Mouse (Mus musculus): Measurements from ENCODE around the gene Sft2d1. TPM values are rescaled to one million over a fixed set of nuclear protein-coding genes. Genes with fewer than 3 reads are reported as not detected.

The Sft2d1 gene
- polyA plus RNA-seq, 1 experiment from 2014 or later = 113 TPM

DNA sequence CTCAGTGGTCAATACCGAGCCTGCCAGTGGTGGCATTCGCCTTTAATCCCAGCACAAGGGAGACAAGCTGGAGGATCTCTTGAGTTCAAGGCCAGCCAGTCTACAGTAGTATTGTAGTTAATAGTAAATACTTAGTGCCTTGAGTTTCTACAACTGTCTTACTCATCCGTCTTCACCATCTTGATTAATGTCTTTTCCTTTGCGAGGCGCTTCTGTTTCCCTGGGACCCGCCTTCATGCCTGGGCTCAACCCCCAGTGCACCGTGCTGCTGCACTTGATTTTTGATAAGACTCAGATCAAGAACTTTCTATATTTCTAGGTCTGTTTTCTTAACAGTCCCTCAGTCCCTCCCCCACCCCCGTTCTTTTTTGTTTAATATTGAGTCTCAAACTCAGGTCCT, 25.8 kb upstream of the Sft2d1 start:
- Histone ChIP-seq H3K9ac (no peak overlapping the region; the same call in 1 of the 2 replicates), H3K27ac (no peak overlapping the region), H3K27me3 (no peaks in the 10 kb centered on the region), H3K4me2 (peak overlapping the region; percentile 100), H3K9me3 (replicated peaks) (no peaks in the 10 kb centered on the region), H3K4me1 (peaks cover 19% of the 10 kb centered on the region), H3K4me3 (peak overlapping the region; percentile 82), H3K36me3 (ENCODE audit: poor library complexity, severe bottlenecking) (peaks cover 7% of the 10 kb centered on the region; the same call in 1 of the 2 replicates)
- ATAC-seq = no peak
- WGBS = 44% methylated on average over 8 of the region's 8 CpGs

DNA sequence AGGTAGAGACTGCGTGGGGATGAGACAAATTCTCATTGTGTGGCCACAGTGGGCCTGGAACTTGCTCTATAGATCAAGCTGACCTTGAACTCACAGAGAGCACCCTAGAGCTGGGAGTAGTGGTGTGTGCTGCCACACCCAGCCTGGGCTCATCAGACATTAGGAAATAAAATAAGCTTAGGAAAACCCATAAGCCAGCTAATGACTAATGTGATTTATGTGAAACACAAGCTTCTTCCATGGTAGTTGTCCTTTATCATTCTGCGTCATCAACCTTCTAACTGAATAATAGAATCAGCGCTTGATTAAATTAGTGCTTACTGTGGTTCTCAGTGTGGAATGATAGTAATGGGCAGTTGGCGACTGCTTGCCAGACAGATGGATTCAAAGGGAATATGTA, 23.9 kb upstream of the Sft2d1 start:
- ATAC-seq = no peak
- Histone ChIP-seq H3K27me3 (no peaks in the 10 kb centered on the region), H3K36me3 (ENCODE audit: poor library complexity, severe bottlenecking) (peaks cover 7% of the 10 kb centered on the region; the same call in 1 of the 2 replicates), H3K27ac (no peak overlapping the region), H3K4me3 (no peak overlapping the region), H3K4me1 (peaks cover 19% of the 10 kb centered on the region), H3K4me2 (no peak overlapping the region), H3K9me3 (replicated peaks) (no peaks in the 10 kb centered on the region), H3K9ac (no peak overlapping the region)
- 87% methylated on average over 4 of the region's 4 CpGs for WGBS

DNA sequence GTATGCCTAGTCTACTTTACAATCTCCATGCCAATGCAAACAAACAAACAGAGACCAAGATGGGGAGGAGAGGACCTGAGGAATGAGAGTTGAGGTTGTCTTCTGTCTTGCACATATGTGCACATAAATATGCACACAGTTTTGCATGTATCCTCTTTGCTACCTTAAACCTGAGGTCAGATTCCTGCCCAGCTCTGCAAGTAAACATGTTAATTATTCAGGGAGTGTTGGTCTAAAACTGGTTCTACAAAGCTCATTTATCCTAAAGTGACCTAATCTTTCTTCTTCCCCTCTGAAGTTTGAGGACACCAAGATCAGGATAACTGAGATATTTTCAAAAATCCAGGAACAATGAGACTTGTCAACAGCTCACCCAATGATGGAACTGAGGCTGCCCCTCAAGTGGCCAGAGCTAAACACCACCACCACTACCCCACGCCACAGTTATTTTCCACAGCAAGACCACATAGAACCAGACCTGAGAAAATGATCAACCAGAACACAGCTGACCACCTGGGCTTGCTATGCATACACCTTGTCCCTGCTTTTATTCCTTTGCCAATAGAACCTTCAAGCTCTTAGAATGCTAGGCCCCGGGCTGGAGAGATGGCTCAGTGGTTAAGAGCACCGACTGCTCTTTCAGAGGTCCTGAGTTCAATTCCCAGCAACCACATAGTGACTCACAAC, 20.8 kb upstream of the Sft2d1 start:
- Histone ChIP-seq H3K27ac (no peak overlapping the region), H3K4me3 (no peak overlapping the region), H3K4me2 (no peak overlapping the region), H3K9ac (no peak overlapping the region), H3K36me3 (ENCODE audit: poor library complexity, severe bottlenecking) (peaks cover 7% of the 10 kb centered on the region; the same call in 1 of the 2 replicates), H3K4me1 (peaks cover 4% of the 10 kb centered on the region), H3K9me3 (replicated peaks) (no peaks in the 10 kb centered on the region), H3K27me3 (no peaks in the 10 kb centered on the region)
- whole genome bisulfite sequencing = 95% methylated on average over 3 of the region's 3 CpGs
- ATAC-seq = no peak

DNA sequence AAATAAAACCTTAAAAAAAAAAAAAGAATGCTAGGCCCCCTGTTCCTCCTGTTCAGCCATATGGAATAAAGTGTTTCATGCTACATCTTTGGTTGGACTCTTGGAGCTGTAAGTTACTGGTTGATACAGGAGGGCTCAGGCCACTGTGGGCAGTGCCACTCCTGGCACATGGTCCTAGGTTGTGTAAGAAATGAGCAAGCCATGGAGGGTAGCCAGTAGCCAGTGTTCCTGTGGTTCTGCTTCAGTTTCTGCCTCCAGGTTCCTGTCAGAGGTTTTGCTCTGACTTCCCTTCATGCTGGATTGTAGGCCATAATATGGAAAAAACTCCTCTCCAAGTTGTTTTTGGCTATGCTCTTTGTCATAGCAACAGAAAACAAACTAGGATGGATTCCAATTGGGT, 20.2 kb upstream of the Sft2d1 start:
- no peak overlapping the region for H3K4me2 ChIP-seq
- no peak overlapping the region for H3K9ac ChIP-seq
- no peak overlapping the region for H3K27ac ChIP-seq
- peaks cover 11% of the 10 kb centered on the region; the same call in 1 of the 2 replicates for H3K36me3 ChIP-seq (ENCODE audit: poor library complexity, severe bottlenecking)
- no peak overlapping the region for H3K4me3 ChIP-seq
- H3K9me3 ChIP-seq (replicated peaks) = no peaks in the 10 kb centered on the region
- H3K27me3 ChIP-seq = no peaks in the 10 kb centered on the region
- H3K4me1 ChIP-seq = no peaks in the 10 kb centered on the region
- ATAC-seq = no peak

DNA sequence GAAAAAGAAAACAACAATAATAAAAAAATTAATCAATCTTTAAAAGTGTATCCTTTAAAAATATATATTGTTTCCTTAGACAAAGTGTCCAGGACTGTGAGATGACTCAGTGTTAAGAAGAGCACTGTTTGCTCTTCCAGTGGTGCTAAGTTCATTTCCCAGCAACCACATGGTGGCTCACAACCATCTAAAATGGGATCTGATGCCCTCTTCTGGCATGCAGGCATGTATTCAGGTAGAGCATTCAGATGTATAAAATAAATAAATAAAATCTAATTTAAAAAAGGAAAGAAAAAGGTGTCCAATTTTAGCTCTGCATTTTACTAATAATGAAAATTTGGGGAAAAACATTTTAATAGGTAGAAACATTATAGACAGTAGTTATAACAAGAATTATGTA, 15.1 kb upstream of the Sft2d1 start:
- Histone ChIP-seq H3K36me3 (ENCODE audit: poor library complexity, severe bottlenecking) (peaks cover 15% of the 10 kb centered on the region), H3K4me3 (no peak overlapping the region), H3K4me2 (no peak overlapping the region), H3K27me3 (no peaks in the 10 kb centered on the region), H3K4me1 (no peaks in the 10 kb centered on the region), H3K9me3 (replicated peaks) (no peaks in the 10 kb centered on the region), H3K9ac (no peak overlapping the region), H3K27ac (no peak overlapping the region)
- no peak for ATAC-seq

DNA sequence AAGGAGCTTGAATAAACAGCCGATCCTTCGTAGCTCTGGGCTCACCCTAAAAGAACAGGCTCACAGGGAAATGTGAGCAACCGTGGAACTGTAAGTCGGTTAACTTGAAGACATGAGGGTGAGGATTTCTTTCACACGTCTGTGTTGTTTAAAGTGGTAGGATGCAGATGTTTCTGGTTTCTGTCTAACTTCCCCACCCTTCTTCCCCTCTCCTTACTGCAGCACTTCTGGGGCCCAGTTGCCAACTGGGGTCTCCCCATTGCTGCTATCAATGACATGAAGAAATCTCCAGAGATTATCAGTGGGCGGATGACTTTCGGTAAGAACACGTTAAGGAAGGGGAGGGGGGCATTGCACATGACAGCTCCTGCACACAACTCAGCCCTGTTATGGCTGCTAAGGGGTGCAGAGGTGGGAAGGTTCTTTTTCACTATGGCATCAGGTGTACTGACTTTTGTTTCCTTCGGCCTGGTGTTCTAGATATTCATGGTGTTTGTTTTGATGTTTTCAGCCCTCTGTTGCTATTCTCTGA, 14.5 kb upstream of the Sft2d1 start:
- Histone ChIP-seq H3K4me3 (no peak overlapping the region), H3K27me3 (no peaks in the 10 kb centered on the region), H3K9ac (no peak overlapping the region), H3K4me1 (no peaks in the 10 kb centered on the region), H3K27ac (no peak overlapping the region), H3K4me2 (no peak overlapping the region), H3K9me3 (replicated peaks) (no peaks in the 10 kb centered on the region), H3K36me3 (ENCODE audit: poor library complexity, severe bottlenecking) (peaks cover 15% of the 10 kb centered on the region)
- WGBS = 89% methylated on average over 9 of the region's 9 CpGs
- no peak for ATAC-seq

DNA sequence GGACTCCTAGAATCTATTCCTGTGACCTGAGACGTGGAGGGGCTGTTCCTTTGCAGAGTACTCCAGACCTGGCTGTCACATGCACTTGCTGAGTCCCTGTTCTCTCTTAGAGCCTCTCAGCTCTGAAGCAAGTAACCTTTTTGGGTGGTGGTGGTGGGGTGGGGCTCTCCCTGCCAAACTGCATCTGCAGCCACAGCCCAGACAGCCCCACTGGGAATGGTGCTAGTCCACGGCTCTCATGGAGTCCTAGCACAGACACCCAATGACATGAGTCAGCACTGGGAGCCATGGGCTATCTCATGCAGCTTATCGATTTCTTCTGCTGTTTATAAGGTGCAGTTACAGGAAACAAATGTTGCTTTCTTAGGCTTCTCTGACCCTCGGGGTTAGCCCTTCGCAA, 13.2 kb upstream of the Sft2d1 start:
- Histone ChIP-seq H3K36me3 (ENCODE audit: poor library complexity, severe bottlenecking) (peaks cover 15% of the 10 kb centered on the region), H3K27ac (no peak overlapping the region), H3K9me3 (replicated peaks) (no peaks in the 10 kb centered on the region), H3K4me1 (no peaks in the 10 kb centered on the region), H3K4me3 (no peak overlapping the region), H3K27me3 (no peaks in the 10 kb centered on the region), H3K9ac (no peak overlapping the region), H3K4me2 (no peak overlapping the region)
- WGBS = 83% methylated on average over 5 of the region's 5 CpGs
- no peak for ATAC-seq

DNA sequence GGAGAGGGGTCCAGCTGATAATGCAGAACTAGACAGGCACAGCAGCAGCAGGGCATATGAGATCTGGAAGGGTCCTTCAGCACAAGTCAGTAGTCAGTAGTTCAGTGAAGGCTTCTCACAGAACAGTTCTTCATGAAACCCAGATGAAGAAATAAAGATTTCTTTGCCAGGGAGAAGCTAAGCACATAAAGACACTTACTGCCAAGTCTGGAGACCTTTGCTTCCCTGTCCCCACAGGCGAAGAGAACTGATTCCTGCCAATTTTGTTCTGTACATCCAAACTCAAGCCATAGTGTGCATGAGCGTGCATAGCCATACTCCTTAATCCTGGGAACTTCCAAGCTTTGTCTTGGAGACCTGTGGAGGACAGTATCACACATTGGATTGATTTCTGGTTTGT, 12.6 kb upstream of the Sft2d1 start:
- Histone ChIP-seq H3K4me1 (no peaks in the 10 kb centered on the region), H3K9me3 (replicated peaks) (no peaks in the 10 kb centered on the region), H3K4me3 (no peak overlapping the region), H3K36me3 (ENCODE audit: poor library complexity, severe bottlenecking) (peaks cover 15% of the 10 kb centered on the region), H3K27ac (no peak overlapping the region), H3K4me2 (no peak overlapping the region), H3K9ac (no peak overlapping the region), H3K27me3 (no peaks in the 10 kb centered on the region)
- 87% methylated on average over 2 of the region's 2 CpGs for WGBS
- ATAC-seq = no peak

DNA sequence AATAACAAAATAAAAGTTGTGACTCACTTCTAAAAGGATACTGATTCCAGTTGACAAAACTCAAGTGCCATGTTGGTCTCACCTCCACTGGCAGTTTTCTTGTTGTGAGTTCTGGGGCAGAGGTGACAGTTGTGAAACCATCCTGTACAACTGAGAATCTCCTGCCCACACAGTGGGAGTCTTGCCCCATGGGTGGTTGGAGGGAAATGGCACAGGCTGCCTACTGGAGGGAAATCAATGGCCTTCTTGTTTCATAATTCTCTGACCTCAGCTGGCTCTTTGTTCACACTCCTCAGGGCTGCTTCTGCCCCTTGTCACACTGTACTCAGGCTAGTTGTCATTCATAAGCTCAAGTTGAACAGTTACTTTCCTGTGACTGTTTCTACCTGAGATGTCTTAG, 11.4 kb upstream of the Sft2d1 start:
- Histone ChIP-seq H3K9me3 (replicated peaks) (no peaks in the 10 kb centered on the region), H3K4me2 (no peak overlapping the region), H3K36me3 (ENCODE audit: poor library complexity, severe bottlenecking) (peaks cover 15% of the 10 kb centered on the region), H3K27ac (no peak overlapping the region), H3K9ac (no peak overlapping the region), H3K27me3 (no peaks in the 10 kb centered on the region), H3K4me3 (no peak overlapping the region), H3K4me1 (no peaks in the 10 kb centered on the region)
- ATAC-seq = no peak

DNA sequence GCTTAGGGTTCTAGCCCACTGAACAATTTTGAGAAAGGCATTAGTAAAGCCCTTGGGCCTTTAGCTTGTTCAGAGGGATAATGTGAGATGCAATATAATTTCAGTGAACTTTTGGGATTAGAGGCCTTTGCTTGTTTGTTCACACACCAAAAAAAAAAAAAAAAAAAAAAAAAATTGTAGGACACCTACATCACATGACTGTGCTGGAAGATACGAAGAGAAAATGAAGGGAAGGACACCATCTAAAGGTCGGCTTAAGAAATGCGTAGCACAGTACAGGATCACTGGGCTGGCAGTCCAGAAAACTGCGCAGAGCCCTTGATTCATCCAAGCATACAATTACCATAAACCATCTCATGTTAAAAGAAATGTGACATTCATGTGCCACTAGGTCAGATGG, 9.4 kb upstream of the Sft2d1 start:
- ATAC-seq = no peak
- no peaks in the 10 kb centered on the region for H3K4me1 ChIP-seq
- no peaks in the 10 kb centered on the region for H3K27me3 ChIP-seq
- no peak overlapping the region for H3K27ac ChIP-seq
- no peak overlapping the region for H3K4me3 ChIP-seq
- H3K9me3 ChIP-seq (replicated peaks) = no peaks in the 10 kb centered on the region
- peaks cover 11% of the 10 kb centered on the region for H3K36me3 ChIP-seq (ENCODE audit: poor library complexity, severe bottlenecking)
- no peak overlapping the region for H3K9ac ChIP-seq
- 79% methylated on average over 4 of the region's 4 CpGs for WGBS
- H3K4me2 ChIP-seq = no peak overlapping the region

DNA sequence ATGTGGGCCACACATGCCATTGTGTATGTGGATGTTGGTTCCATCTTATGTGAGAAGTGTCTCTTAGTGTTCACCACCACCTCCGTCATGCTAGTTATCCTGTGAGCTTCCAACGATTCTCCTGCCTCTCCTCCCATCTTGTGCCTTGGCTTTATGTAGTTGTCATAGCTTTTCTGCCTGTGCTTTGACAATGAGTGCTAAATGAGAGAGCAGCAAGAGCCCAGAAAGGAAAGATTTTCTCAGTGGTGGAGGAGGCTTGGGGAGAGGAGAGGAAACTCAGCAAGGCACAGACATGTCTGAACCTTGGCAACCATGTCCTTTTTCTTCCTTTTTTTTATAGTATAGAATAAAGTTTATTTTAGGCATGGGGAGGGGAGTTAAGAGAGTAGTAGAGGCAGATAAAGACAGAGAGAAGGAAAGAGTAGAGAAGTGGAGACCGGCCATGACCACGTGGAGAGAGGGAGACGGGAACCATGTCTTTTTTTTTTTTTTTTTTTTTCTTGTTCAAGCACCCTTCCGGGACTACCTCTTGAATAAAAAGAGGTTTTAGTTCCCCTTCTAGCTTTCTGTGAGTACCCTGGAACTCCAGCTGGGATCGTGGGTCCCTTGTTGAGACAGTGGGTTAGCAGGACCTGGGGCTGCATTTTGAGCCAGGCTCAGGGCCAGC, 8.0 kb upstream of the Sft2d1 start:
- Histone ChIP-seq H3K36me3 (ENCODE audit: poor library complexity, severe bottlenecking) (peaks cover 7% of the 10 kb centered on the region; the same call in 1 of the 2 replicates), H3K9me3 (replicated peaks) (no peaks in the 10 kb centered on the region), H3K4me3 (no peak overlapping the region), H3K27me3 (no peaks in the 10 kb centered on the region), H3K9ac (no peak overlapping the region), H3K4me1 (no peaks in the 10 kb centered on the region), H3K27ac (no peak overlapping the region), H3K4me2 (no peak overlapping the region)
- ATAC-seq = no peak
- WGBS = 78% methylated on average over 7 of the region's 7 CpGs

DNA sequence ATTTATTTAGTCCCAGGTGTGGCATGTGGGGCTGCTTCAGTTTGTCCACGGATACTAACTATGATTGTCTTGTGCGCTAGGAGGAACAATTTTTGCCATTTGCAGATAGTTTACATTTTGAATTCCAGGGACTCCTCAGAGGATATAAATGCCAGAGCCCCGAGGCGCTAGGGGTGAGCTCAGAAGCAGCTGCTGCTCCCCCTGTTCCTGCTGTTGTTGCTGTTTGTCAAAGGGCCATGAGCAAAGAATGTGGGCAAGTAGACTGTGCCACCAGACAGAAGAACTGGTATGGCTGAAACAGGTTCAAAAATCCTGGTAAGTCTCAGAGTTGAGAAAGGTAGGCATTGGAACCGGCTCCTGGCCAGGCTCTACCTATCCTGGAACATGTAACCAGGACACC, 7.2 kb upstream of the Sft2d1 start:
- no peaks in the 10 kb centered on the region for H3K4me1 ChIP-seq
- 68% methylated on average over 5 of the region's 5 CpGs for WGBS
- no peaks in the 10 kb centered on the region for H3K9me3 ChIP-seq (replicated peaks)
- H3K4me3 ChIP-seq = no peak overlapping the region
- no peaks in the 10 kb centered on the region for H3K36me3 ChIP-seq (ENCODE audit: poor library complexity, severe bottlenecking)
- no peak overlapping the region for H3K27ac ChIP-seq
- ATAC-seq = no peak
- H3K27me3 ChIP-seq = no peaks in the 10 kb centered on the region
- H3K9ac ChIP-seq = no peak overlapping the region
- H3K4me2 ChIP-seq = no peak overlapping the region

Data from forebrain, embryonic 13.5 days (tissue).